Mouse (Mus musculus): ENCODE data around the gene Gjc2.
"Not testable (repeated sequence)": the region's sequence is repeated elsewhere in the genome, so short reads cannot be mapped to it uniquely, and the experiment has no call there.

Gjc2 gene

DNA sequence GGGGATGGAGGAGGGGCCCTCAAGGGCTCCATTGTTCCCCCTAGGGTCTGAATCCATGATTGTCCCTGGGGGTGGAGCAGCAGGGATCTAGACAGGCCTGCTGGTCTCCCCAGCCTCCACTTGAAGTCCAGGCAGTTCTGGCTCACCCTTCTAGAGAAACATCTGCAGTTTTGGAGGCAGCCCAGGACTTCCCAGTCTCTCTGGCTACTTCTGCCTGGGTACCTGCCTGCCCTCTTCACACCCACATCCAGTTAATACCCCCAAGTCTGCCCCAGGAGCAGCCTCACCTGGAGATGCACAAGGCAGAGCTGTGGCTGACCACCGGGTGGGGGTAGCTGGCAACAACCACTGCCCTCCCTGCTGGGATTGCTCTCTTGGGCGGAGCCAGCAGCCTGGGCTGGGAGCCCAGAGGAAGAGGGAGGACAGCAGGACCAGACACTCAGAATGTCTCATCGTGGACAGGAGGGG lies at the start of gene Gjc2:
TSS of gene Gjc2 (minus strand) at position 350 of the 468 bp plus-strand sequence.
- in situ Hi-C loops (cut with MboI, MseI), result no loop called here

DNA sequence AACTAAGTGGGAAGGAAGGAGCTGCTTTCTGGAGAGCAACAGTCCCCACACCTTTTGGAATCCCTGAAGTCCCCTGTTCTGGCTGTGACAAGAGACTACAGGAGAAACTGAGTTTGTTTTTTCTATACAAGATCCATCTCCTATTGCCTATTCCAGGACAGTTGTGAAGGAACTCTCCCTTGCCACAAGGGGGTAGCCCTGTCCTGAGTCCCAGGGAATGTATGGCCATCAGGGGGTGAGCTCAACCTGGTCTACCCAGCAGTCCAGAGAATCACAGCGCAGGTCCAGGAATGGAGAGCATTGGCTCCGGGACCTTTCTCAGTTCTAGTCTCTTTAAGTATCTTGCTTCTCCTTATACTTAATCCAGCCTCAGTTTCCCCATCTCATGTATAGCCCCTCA lies 49.8 kb upstream of the Gjc2 start:
- in situ Hi-C loops (cut with MboI, MseI), result no loop called here

DNA sequence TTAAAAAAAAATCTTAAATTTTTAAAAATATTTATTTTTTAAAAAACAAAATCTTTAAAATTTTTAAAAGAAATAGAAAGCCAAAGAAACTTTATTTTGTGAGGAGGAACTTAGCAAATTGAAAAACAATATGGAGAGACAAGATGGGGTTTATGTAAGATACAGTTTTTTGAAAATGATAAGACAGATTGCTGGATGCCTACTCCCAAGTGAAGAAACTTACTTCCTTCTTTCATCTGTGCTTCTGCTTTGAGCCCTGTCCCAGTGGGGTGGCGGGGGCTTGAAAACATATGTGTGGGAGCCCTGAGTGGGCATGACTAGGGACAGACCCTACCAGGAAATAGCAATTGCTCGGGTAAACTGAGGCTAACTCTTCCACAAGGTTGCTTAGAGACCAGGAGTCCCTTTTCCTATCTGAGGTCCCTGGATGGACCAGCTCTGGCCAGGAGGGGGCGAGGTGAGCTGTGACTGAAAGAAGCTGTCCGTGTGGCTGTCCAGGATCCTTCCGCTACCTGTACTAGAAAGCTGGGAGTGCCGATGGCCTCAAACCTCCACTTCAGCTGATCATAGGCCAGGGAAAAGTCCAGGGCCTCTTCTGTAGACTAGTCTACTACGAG lies 47.2 kb upstream of the Gjc2 start:
- in situ Hi-C loops (cut with MboI, MseI), result no loop called here

DNA sequence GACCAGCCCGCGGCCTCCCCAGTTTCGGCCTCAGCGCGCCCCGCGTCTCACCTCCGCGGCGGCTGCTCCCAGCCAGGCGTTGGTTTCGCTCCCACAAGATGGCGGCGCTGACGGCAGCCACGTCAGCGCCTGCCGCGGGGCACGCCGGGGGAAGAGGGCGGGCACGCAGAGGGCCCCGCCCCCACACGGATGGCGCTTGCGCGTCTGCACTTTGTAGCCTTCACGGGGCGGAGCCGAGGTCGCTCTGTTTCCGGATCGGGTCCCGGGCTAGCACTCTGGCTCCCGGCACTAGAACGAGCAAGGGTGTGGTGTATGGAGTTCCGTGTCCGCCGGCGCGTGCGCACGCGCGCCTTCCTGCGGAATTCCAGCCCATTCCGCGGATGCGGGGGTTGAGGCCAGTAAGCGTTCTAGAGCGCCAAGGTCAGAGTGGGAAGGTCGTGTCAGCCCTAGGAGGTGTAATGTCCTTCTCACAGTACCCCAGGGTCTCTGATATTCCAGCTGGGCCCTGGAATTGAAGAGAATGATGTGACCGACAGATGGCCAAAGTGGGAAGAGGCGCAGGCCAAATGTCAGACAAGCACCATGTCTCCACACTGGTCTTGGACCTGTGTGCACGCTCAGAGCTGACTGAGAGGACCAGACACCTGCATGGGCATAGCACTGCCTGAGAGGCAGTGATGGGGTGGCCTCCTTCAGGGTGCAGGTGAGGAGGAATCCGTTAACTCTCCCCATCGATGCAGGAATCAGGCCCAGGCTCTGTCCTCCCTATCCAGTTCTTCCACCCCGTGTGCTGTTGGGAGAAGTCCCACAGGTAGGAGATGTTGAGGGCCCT lies 45.3 kb upstream of the Gjc2 start, which contains the start of gene Arf1:
TSS of gene Arf1 (minus strand) at position 149 of the 832 bp plus-strand sequence.
- in situ Hi-C loops (cut with MboI, MseI), result loop anchor here in 1 of 2 experiments (10.0 kb wide), 1 partner anchor 1126 kb away; the partner anchor contains the start of genes Drc3 and Tom1l2

- in situ Hi-C loops (cut with MboI, MseI), result loop anchor here in 1 of 2 experiments (10.0 kb wide), 1 partner anchor 1127 kb away; the partner anchor contains the start of genes Drc3 and Tom1l2
Measured at GRCm38 (mm10) chr11:59227604-59228121, 44.6 kb upstream of the Gjc2 start.

GRCm38 (mm10) chr11:59226787-59227603 lies 44.0 kb upstream of the Gjc2 start:
- in situ Hi-C loops (cut with MboI, MseI), result loop anchor here in 1 of 2 experiments (10.0 kb wide), 1 partner anchor 1128 kb away; the partner anchor contains the start of genes Drc3 and Tom1l2

DNA sequence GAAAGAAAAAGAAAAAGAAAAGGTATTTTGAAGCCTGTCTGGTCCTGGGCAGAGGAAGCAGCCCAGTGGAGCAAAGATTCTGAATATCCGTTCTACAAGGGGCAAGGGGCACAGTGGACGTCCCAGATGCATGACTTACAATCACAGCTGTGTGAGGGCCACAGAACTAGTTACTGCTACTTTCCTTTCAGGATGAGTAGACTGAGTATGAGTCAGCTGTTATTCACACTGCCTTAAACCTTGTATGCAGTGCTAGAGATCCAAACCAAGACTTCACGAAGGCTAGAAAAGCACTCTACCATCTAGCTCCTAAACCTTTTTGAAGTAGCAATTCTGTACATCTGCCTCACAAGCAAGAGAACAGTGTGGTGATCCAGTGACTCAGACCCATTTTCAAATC lies 43.2 kb upstream of the Gjc2 start:
- in situ Hi-C loops (cut with MboI, MseI), result loop anchor here in 1 of 2 experiments (10.0 kb wide), 1 partner anchor 1129 kb away; the partner anchor contains the start of genes Drc3 and Tom1l2

- in situ Hi-C loops (cut with MboI, MseI), result loop anchor here in 1 of 2 experiments (10.0 kb wide), 1 partner anchor 1130 kb away; the partner anchor contains the start of genes Drc3 and Tom1l2
Measured at GRCm38 (mm10) chr11:59225167-59225566, 42.2 kb upstream of the Gjc2 start.

GRCm38 (mm10) chr11:59224470-59224869 lies 41.5 kb upstream of the Gjc2 start:
- in situ Hi-C loops (cut with MboI, MseI), result loop anchor here in 1 of 2 experiments (10.0 kb wide), 1 partner anchor 1130 kb away; the partner anchor contains the start of genes Drc3 and Tom1l2

GRCm38 (mm10) chr11:59224025-59224424 lies 41.0 kb upstream of the Gjc2 start:
- in situ Hi-C loops (cut with MboI, MseI), result loop anchor here in 1 of 2 experiments (10.0 kb wide), 1 partner anchor 1131 kb away; the partner anchor contains the start of genes Drc3 and Tom1l2

DNA sequence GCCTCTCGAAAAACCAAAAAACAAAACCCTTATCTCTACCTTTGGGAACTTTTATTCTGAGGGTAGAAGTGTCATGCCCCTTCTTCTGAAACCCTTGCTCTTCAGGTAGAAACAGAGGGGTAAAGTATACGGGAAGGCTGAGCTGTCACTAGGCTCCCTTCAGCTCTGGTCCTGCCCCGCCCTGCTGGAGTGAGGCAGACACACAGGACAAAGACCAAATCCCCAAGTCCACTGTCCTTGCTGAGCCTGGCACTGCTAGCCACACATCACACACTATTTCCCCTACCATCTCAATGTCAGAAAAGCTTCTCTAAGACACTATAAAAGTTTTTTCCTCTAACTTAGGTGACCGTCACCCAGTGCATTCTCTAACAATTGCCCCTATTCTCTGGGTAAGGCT lies 39.3 kb upstream of the Gjc2 start:
- in situ Hi-C loops (cut with MboI, MseI), result loop anchor here in 1 of 2 experiments (10.0 kb wide), 1 partner anchor 1132 kb away; the partner anchor contains the start of genes Drc3 and Tom1l2

- in situ Hi-C loops (cut with MboI, MseI), result loop anchor here in 1 of 2 experiments (10.0 kb wide), 1 partner anchor 1133 kb away; the partner anchor contains the start of genes Drc3 and Tom1l2
Measured at GRCm38 (mm10) chr11:59221604-59222003, 38.6 kb upstream of the Gjc2 start.

GRCm38 (mm10) chr11:59219064-59219463 lies 36.1 kb upstream of the Gjc2 start:
- in situ Hi-C loops (cut with MboI, MseI), result no loop called here

- in situ Hi-C loops (cut with MboI, MseI), result no loop called here
Measured at GRCm38 (mm10) chr11:59218389-59218998, 35.5 kb upstream of the Gjc2 start.

DNA sequence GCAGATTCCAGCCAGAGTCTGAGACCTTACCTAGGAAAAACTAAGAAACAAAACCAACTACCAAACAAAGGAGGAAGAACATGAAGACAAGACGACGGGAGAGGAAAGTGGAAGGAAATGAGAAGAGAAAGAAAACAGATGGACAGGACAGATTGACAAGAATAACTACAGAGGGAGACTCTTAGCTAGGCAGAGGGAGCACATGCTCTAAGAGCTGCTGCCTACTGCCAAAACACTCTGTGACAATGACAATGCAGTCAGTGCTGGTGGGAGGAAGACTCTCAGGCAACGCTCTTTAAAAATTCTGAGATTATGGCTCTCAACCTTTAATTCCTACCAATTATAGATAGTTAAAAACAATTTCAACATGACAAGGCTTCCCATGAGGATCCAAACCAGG lies 33.9 kb upstream of the Gjc2 start:
- in situ Hi-C loops (cut with MboI, MseI), result no loop called here

GRCm38 (mm10) chr11:59212892-59213494 lies 30.0 kb upstream of the Gjc2 start:
- in situ Hi-C loops (cut with MboI, MseI), result no loop called here

GRCm38 (mm10) chr11:59212320-59212719 lies 29.3 kb upstream of the Gjc2 start:
- in situ Hi-C loops (cut with MboI, MseI), result not testable (repeated sequence)

DNA sequence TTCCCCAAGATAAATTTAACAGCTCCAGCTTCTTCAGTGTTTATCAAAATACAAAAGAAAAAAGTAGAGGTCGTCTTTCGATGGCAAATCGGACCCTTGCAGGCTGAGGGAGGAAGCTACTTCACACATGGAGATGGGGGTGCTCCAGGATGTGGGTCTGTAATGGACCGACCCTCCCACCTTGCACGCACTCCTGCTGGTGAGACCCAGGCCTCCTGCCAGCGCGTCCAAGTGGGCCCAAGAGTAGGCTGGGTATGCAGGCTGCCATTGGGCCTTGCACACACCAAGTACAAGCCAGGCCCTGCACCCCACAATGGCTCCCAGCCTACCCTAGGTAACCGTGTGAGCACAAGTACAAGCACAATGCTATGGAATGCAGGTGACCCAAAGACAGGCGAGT lies 28.5 kb upstream of the Gjc2 start:
- in situ Hi-C loops (cut with MboI, MseI), result not testable (repeated sequence)

DNA sequence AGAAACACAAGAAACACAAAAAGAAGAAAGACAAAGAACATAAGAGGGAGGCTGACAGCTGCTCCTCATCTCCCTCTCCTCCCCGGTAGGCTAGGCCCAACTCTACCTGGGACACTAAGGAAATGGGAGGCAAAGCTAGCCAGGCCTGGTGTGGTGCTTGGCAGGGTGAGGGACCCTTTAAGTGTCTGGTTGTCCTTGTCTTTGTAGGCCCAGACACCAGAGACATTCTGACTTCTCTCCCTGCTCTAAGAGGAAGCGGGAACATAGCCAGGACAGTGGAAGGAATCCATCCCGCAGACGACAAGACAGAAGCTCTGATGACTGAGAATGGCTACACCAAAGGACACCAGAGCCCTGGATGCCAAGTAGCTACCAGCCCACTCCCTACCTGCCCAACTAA lies 27.0 kb upstream of the Gjc2 start:
- in situ Hi-C loops (cut with MboI, MseI), result no loop called here

DNA sequence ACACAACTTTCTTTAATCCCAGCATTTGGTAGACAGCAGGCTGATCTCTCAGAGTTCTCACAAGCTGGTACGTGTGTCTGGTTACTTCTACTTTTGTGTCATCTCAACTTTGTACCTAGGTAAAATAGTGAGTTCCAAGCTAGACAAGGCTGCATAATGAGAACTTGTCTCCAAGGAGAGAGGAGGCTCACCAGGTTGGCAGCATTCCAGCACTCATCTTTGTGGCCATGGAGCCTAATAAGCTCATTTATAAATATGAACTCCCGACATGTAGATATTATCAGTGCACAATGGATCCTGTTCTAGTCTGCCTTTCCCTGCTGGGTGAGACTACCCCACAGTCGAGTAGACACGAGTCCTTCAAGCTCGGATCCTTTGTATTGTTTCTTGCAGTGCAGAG lies 26.6 kb upstream of the Gjc2 start:
- in situ Hi-C loops (cut with MboI, MseI), result loop anchor here in 1 of 2 experiments (10.0 kb wide), 1 partner anchor 905 kb away; the partner anchor contains the start of gene Zfp692
